Mouse (Mus musculus) bone marrow macrophage, adult 2 months (primary cell): Measurements from ENCODE around the gene Babam2.

Experiments
- CTCF ChIP-seq: IDR thresholded peaks from 2 replicates; pipeline ENCODE4 v1.5.1; 2012; ENCODE audit warnings: low read depth, mild to moderate bottlenecking, low read length, moderate library complexity
- POLR2A ChIP-seq: IDR thresholded peaks from 2 replicates; pipeline ENCODE4 v1.6.1; 2012; ENCODE audit warnings: mild to moderate bottlenecking, low read depth, low read length, borderline replicate concordance

DNA sequence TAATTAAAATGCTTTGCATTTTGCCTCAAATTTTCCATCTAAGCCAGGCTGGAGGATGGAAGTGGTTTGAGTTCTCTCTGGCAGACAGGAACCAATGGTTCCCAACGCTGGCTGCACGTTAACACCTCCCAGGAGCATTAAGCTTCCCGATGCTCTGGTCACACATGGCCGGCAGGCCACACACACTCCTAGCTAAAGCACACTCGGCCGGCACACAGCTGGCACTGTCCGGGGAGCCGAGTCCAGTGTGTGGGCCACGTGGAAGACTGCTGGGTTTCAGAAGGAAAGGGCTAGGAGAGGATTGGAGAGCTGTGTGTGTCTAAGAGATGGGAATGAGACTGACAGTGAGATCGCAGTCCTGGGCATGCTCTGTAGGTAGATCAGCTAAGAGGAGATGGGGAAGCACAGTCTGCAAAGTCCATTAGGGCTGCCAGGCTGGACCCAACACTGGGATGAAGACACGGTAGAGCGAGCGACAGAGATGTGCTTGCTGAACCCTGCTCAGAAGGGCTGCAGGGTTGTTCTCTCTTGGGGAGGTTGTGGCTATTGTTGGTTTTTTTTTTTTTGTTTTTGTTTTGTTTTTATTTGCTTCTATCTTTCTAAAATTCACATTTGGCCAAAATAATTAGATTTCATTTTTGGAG is 29.0 kb upstream of the Babam2 start:
- TF ChIP-seq POLR2A (no peak), CTCF (no peak)
